Mouse (Mus musculus) cortical plate, adult 2 months (tissue): ENCODE results near the gene March1.

Source experiments
- CTCF ChIP-seq: fragments of 200-500 bp; IDR thresholded peaks from 2 replicates; pipeline ENCODE4 v1.5.1; 2011; ENCODE audit warnings: mild to moderate bottlenecking, control low read depth, low read length; ENCODE audit not compliant: insufficient read depth; ENCODE audit errors: extremely low read depth
- POLR2A ChIP-seq: fragments of 200-500 bp; IDR thresholded peaks from 2 replicates; pipeline ENCODE4 v1.6.1; 2011; ENCODE audit warnings: mild to moderate bottlenecking, low read length, control low read depth; ENCODE audit not compliant: insufficient read depth; ENCODE audit errors: extremely low read depth

DNA sequence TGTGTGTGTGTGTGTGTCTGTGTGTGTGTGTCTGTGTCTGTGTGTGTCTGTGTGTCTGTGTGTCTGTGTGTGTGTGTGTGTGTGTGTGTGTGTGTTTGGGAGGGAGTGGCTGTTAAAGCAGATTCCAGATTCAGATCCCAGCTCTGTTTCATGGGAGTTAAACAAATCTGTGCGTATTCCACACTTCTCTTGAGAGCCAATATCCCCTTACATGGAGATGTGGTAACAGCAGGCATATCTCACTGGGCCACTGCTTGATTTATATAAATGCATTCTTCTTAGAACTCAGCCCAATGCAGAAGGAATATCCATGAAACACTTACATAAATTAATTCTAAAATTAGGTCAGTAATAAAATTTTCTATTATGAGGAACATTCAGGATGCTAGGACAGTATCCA, 549.1 kb downstream of the March1 start:
- no peak for TF ChIP-seq CTCF
- TF ChIP-seq POLR2A: no peak
